Mouse (Mus musculus) kidney, postnatal 0 days (tissue): ENCODE measurements around the gene Gm28778. TPM values are rescaled to one million over a fixed set of nuclear protein-coding genes. Genes with fewer than 3 reads are reported as not detected.
"Not testable (repeated sequence)": the region's sequence is repeated elsewhere in the genome, so short reads cannot be mapped to it uniquely, and the experiment has no call there.

Experiments used
- ATAC-seq: fragments of 200-750 bp; cut with Nextera tagmentation; replicated peaks from 2 replicates; pipeline ENCODE4 v1.8.0; 2017; ENCODE audit warnings: low read depth, moderate number of reproducible peaks, moderate TSS enrichment, moderate library complexity; ENCODE audit not compliant: low FRiP score
- DNase-seq: peaks from one replicate; pipeline ENCODE4 v3.0.0-alpha.2; 2016; ENCODE audit warnings: low spot score
- H3K27ac ChIP-seq: fragments of 300-500 bp; sonication (generic); 2 replicates; pipeline ENCODE4 v1.5.1; 2014; ENCODE audit warnings: mild to moderate bottlenecking
- H3K27me3 ChIP-seq: fragments of 300-500 bp; sonication (generic); 2 replicates; pipeline ENCODE4 v1.6.1; 2014; ENCODE audit warnings: low read length, mixed read lengths; ENCODE audit not compliant: insufficient read depth
- H3K36me3 ChIP-seq: fragments of 300-500 bp; sonication (generic); 2 replicates; pipeline ENCODE4 v1.6.1; 2014; ENCODE audit warnings: low read length, mixed read lengths; ENCODE audit not compliant: insufficient read depth
- H3K4me1 ChIP-seq: fragments of 300-500 bp; sonication (generic); replicated peaks from 2 replicates; pipeline ENCODE4 v1.6.1; 2014; ENCODE audit warnings: antibody characterized with exemption, low read length, mixed read lengths; ENCODE audit not compliant: insufficient read depth
- H3K4me2 ChIP-seq: fragments of 300-500 bp; sonication (generic); 2 replicates; pipeline ENCODE4 v1.6.1; 2014; ENCODE audit warnings: mild to moderate bottlenecking, low read length, moderate library complexity, mixed read lengths
- H3K4me3 ChIP-seq: fragments of 300-500 bp; sonication (generic); replicated peaks from 2 replicates; pipeline ENCODE4 v1.5.1; 2014; ENCODE audit warnings: low read depth, low read length
- H3K9ac ChIP-seq: fragments of 300-500 bp; sonication (generic); 2 replicates; pipeline ENCODE4 v1.6.1; 2014; ENCODE audit warnings: low read depth, low read length
- H3K9me3 ChIP-seq: fragments of 300-500 bp; sonication (generic); replicated peaks from 2 replicates; pipeline ENCODE4 v1.6.1; 2016; ENCODE audit warnings: low read length, inconsistent platforms, mixed read lengths
- CTCF ChIP-seq: IDR thresholded peaks from 2 replicates; pipeline ENCODE4 v1.5.1; 2016; ENCODE audit warnings: antibody characterized with exemption, low read depth, mild to moderate bottlenecking, moderate library complexity
- WGBS: fragments of 180-500 bp; shearing (Covaris S2); extraction: QIAGEN DNeasy Blood & Tissue Kit; methylation state at CpG from one replicate; pipeline ENCODE4 v1.1.7; 2014; 5-methylcytosine and 5-hydroxymethylcytosine counted together
- polyA plus RNA-seq: library from polyadenylated mRNA; unstranded; fragments of >200 nt; fragmentation: Nextera tagmentation; extraction: Ambion mirVana; gene quantifications from 2 replicates; pipeline ENCODE4 v1.2.1, GENCODE M21; 2015

Gm28778 gene
- not detected in 2 replicates for polyA plus RNA-seq

GRCm38 (mm10) chr1:53296581-53297383 is at the start of gene Gm28778, which contains the start of the genes Pms1 and Ormdl1:
Gene Gm28778, plus strand, starts transcription at chr1:53297111.
Gene Pms1, minus strand, starts transcription at chr1:53297018.
Gene Ormdl1, plus strand, starts transcription at chr1:53297095.
- Histone ChIP-seq H3K27ac (peak within 1 kb of the TSS; percentile 91), H3K36me3 (no peaks in the 10 kb centered on the region), H3K4me3 (peak within 1 kb of the TSS; percentile 84), H3K4me2 (peak within 1 kb of the TSS; percentile 91), H3K4me1 (no peaks in the 10 kb centered on the region), H3K9ac (peak within 1 kb of the TSS; percentile 83), H3K9me3 (no peaks in the 10 kb centered on the region), H3K27me3 (no peaks in the 10 kb centered on the region)
- ATAC-seq, result peak; percentile 100
- WGBS, result under 1% methylated on average over 65 of the region's 66 CpGs
- peak; percentile 96 for DNase-seq
- TF ChIP-seq CTCF, result no peak; the same call in 1 of the 2 replicates

- not testable (repeated sequence) for DNase-seq, H3K36me3 ChIP-seq, H3K9me3 ChIP-seq, H3K4me2 ChIP-seq, H3K27me3 ChIP-seq, H3K9ac ChIP-seq, ATAC-seq, H3K4me3 ChIP-seq, H3K27ac ChIP-seq, H3K4me1 ChIP-seq
Measured at GRCm38 (mm10) chr1:53264958-53265612, 31.8 kb upstream of the Gm28778 start.

DNA sequence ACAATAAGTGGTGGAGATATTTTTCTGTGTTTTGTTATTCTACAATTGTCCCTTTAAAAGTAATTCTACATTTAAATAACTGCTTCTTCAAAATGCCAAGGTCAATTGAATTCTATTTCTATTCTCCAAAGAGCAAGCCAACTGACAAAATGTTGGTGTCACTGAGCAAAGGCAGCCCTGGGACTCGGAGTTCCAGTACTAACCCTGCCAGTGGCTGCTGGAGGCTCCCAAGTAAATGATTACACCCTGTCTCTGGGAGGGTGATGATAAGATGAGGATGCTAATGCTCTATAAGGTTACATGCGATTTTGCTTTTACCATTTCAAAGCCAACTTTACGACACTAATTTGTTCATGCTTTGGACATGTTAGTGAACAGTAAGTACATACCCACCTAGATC is 27.0 kb upstream of the Gm28778 start:
- DNase-seq (no peak), ATAC-seq (no peak)
- no peak for TF ChIP-seq CTCF
- Histone ChIP-seq H3K9me3 (no peaks in the 10 kb centered on the region), H3K27me3 (no peaks in the 10 kb centered on the region), H3K27ac (no peak overlapping the region), H3K4me2 (no peak overlapping the region), H3K9ac (no peak overlapping the region), H3K36me3 (no peaks in the 10 kb centered on the region), H3K4me1 (no peaks in the 10 kb centered on the region), H3K4me3 (no peak overlapping the region)
- 84% methylated on average over 3 of the region's 3 CpGs for WGBS

GRCm38 (mm10) chr1:53272646-53273045 is 24.3 kb upstream of the Gm28778 start:
- Histone ChIP-seq H3K4me1 (no peaks in the 10 kb centered on the region), H3K27me3 (no peaks in the 10 kb centered on the region), H3K9ac (no peak overlapping the region), H3K27ac (no peak overlapping the region), H3K36me3 (no peaks in the 10 kb centered on the region), H3K9me3 (no peaks in the 10 kb centered on the region), H3K4me3 (no peak overlapping the region), H3K4me2 (no peak overlapping the region)
- DNase-seq, result peak; percentile 73
- peak; percentile 70 for TF ChIP-seq CTCF
- ATAC-seq, result no peak

DNA sequence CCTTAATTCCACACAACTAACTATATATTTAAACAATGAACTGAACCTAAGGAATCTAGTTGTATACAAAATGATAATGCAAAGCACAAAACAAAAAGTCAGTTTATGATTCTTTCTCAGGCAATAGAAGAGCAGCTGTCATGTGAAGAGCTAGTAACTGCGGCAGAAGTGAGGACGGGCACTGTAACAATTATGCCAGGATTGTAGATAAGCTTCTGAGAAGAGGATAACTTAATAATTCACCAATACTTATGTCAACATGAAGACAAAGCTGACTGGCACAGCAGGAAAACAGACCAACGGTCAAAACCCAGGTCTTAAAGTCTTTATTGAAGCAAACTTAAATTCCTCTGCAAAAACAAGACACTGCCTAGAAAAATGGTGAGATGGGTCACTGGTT is 5.7 kb upstream of the Gm28778 start:
- H3K9me3 ChIP-seq, result no peaks in the 10 kb centered on the region
- no peak for TF ChIP-seq CTCF
- no peak overlapping the region for H3K4me3 ChIP-seq
- H3K9ac ChIP-seq, result no peak overlapping the region
- H3K4me1 ChIP-seq, result no peaks in the 10 kb centered on the region
- WGBS, result 71% methylated on average over 3 of the region's 3 CpGs
- H3K4me2 ChIP-seq, result no peak overlapping the region
- H3K36me3 ChIP-seq, result no peaks in the 10 kb centered on the region
- H3K27me3 ChIP-seq, result no peaks in the 10 kb centered on the region
- DNase-seq (no peak), ATAC-seq (no peak)
- H3K27ac ChIP-seq, result no peak overlapping the region

DNA sequence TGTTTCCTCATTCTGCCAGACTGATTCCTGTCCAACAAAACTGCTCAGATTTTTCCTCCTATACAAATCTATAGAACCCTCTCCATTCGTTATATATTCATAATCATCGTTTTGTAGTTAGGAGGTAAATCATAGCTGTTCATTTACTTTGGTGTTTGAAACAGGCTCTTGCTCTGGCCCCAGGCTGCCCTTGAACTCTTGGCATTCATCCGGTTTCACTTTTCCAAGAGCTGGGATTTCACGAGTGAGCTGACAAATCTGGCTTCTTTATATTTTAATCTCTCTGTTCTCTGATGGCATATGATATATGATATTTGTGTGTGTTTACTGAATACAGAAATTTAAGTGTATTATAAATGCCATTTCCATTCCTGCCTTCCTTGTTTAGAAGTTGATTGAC is 3.6 kb downstream of the Gm28778 start:
- H3K4me3 ChIP-seq, result no peak overlapping the region
- 82% methylated on average over 4 of the region's 4 CpGs for WGBS
- TF ChIP-seq CTCF, result no peak
- H3K36me3 ChIP-seq, result no peaks in the 10 kb centered on the region
- H3K9me3 ChIP-seq, result no peaks in the 10 kb centered on the region
- H3K4me2 ChIP-seq, result no peak overlapping the region
- no peak overlapping the region for H3K27ac ChIP-seq
- ATAC-seq, result no peak
- DNase-seq, result no peak
- no peaks in the 10 kb centered on the region for H3K4me1 ChIP-seq
- no peaks in the 10 kb centered on the region for H3K27me3 ChIP-seq
- no peak overlapping the region for H3K9ac ChIP-seq
